Mouse (Mus musculus) adrenal gland, postnatal 14 days (tissue): ENCODE measurements around the gene Gpr25. TPM values are rescaled to one million over a fixed set of nuclear protein-coding genes. Genes with fewer than 3 reads are reported as not detected.

Source experiments
- DNase-seq: peaks from one replicate; pipeline ENCODE4 v3.0.0; 2021; ENCODE audit warnings: mixed read lengths
- long read RNA-seq, 2 experiments: library from polyadenylated mRNA; stranded (forward); transcript quantifications; one replicate each; pipeline ENCODE4 v2.0.0; 2021
- total RNA-seq: library from RNA; stranded (reverse); gene quantifications from 2 replicates; pipeline ENCODE4 v1.2.3, GENCODE M21; 2021

The Gpr25 gene
- 0.34 TPM in 1 of 2 replicates, not detected in the other for total RNA-seq
- long read RNA-seq, experiment 1 = 0 reads
- long read RNA-seq, experiment 2 = 0 reads

DNA sequence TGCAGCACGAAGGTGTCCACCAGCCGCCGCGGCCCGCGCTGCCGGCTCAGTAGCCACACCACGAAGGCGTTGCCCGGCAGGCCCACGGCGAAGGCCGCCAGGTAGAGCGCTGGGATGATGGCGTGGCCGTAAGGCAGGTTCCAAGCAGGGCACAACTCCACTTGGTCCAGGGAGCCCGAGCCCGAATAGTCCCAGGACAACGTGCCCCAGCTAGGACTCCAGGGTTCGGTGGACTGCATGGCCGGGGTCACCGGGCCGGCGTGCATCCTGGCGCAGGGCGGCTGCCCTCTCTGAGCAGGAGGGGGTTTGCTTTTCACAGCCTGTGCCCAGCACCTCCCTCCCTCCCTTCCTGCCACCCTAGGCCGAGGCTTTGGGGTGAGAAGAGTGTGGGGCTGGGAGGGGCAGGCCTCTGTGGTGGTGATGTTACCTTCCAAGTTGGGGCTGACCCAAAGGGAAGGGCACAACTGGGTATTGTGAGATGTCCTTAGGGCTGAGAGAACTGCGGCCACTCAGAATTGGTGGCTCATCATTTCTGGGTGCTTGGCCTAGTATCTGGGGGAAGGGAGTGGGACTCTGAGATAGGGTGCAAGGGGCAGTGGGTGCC lies at the start of gene Gpr25:
Gpr25 (minus strand) TSS at position 239 of the 604 bp plus-strand sequence.
- DNase-seq = no peak

DNA sequence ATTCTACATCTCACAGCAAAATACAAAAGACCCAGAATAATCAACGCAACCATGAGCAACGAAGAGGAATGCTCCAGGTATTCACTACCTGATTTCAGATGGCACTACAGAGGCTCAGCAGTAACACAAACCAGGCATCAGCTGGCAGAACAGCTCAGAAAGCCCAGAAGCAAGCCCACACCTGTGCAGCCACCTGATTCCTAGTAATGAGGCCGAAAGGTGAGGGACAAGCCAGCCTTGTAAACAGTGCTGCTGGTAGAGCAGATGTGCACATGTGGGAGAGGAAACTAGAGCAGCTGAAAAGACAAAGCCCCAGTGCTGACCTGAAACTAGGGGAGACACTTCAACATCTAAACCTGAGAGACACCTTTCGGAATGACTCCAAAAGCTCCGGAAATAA lies 48.5 kb upstream of the Gpr25 start:
- no peak for DNase-seq

DNA sequence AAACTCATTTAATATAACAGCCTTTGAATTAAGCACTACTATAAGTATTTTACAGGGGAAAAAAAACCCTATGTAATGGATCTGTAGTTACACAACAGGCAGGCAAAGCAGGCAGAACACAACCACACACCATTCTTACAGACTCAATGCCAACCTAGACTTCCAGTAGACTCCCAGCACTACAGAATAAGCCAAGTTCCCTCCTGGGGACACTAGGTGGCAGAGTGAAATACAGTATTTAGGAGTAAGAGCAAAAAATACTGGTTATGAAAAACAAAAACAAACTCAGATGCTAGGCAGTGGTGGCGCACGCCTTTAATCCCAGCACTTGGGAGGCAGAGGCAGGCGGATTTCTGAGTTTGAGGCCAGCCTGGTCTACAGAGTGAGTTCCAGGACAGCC lies 45.8 kb upstream of the Gpr25 start:
- peak; percentile 57 for DNase-seq

DNA sequence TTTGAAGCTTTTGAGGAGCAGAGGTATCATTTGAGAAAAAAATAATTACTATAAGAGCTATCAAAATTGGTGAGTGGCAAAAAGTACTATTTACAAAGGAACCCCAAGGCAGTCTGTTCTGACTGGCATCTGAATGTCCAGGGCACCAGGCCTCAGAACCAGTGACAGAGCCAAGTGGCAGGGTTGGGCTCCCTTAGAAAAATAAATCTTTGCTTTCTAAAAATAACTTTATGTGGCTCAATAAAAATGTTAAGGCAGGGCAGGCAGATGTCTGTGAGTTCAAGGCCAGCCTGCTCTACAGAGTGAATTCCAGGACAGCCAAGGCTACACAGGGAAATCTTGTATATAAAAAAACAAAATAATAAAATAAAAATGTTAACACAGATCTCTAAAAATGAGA lies 33.3 kb upstream of the Gpr25 start:
- DNase-seq = peak; percentile 18

DNA sequence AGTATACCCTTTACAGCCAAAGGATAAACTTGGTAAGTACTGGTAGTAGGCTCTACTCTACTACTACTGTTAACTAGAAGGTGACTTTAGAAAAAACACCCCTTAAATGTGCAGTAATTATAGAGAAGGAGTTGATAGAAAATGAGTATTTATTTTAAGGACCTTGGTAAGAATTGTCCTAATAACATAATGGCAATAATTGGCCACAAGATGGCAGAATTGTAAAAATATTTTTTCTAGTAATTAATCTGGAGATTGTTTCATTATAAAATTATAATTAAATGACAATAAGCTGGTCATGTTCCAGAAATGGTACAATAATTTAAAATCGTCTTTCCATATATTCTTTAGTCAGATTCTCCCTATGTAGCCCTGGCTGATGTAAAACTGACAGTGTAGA lies 29.1 kb upstream of the Gpr25 start:
- DNase-seq = no peak

DNA sequence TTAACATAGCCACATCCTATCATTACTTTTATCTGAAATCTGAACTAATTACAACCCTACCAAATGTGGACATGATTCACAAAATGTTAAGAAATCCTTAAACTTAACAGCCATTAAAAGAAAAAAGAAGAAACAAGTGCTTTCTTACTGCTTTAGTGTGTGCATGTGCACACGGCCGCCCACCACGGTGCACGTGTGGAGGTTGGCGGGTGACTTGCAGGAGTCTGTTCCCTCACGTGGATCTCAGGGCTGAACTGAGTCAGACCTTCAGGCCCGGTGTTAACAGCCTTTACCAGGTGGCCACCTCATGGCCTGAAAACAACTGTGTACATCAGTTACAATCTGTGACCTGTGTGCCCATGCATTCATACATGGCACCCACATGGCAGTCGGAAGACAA lies 16.7 kb upstream of the Gpr25 start:
- DNase-seq = no peak

DNA sequence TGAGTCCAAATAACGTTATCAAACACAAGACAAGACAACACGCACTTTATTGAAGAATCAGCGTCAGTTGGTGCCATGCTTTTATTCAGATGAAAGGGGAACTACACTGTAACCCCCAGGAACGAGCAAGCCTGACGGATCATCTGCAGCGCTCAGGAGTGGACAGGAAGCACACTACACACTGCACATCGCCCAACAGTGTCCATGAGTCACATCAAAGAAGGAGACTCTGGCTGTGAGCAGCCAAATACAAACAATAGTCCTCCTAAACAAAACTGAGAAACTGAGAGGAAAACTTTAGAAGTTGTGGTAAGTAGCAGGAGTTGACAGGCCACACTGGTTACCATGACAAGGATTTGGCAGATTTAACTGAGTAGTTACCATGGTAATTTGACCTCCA lies 7.6 kb upstream of the Gpr25 start:
- no peak for DNase-seq

DNA sequence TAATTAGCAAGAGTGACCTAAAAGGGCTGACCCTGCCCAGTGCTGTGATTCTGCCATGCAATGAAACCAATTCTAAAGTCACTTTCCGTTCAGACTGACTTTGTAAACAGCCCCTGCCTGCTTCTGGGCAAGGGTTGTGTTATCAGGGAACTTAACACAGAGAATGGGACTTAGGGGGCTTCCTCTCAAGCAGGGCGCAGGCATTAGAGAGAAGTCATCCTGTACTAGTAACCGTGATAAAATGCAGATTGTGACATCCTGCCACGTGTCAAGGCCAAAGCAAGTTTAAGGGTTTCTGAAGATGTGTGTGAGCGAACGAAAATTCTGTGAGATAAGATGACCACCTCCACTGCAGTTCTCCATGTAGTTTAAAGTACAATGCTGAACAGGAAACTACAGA lies 5.5 kb upstream of the Gpr25 start:
- DNase-seq = no peak

DNA sequence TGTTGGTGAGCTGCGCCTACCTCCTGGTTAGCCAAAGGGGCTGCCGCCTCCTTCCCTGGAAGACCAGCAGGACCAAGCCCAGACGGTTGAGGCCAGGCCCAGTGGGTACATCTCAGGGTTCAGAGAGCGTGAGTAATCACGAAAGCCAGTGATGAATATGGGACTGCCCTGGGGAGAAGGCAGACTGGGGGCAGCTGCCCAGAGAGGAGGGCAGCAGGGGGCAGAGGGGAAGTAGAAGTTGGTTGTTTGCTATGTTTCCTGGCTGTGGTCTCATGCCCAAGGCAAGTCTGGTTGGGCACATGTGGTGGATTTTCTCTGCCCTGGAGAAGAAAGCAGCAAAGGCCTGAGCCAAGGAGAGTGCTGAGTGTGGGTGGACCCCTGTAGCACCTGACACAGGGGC lies 2.7 kb upstream of the Gpr25 start:
- no peak for DNase-seq

DNA sequence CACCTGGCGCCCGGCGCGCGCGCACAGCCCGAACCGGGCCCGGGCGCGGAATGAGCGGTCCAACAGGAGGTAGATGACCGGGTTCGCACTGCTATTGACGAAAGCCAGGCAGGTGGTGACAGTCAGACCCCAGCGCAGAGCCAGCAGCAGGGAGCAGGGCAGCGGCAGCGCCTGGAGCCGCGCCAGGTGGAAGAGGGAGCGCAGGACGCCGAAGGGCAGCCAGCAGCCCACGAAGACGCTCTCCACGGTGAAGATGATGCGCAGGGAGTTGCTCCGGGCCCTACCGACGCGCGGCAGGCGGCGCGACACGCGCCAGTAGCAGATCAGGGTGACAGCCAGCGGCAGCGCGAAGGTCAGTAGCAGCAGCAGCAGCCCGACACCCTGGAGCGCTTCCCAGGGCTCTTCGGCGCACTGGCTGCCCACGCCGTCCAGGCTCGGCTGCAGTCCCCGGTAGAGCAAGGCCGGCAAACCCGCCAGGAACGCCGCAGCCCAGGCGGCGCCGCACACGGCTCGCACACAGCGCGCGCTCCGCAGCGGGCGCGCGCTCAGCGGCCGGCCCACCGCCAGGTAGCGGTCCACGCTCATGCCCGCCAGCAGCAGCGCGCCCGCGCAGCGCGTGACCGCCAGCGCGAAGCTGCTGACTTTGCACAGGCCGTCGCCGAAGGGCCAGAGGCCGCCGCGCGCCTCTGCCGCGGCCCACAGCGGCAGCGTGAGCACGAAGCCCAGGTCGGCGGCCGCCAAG lies 609 bp downstream of the Gpr25 start:
- peak; percentile 72 for DNase-seq

DNA sequence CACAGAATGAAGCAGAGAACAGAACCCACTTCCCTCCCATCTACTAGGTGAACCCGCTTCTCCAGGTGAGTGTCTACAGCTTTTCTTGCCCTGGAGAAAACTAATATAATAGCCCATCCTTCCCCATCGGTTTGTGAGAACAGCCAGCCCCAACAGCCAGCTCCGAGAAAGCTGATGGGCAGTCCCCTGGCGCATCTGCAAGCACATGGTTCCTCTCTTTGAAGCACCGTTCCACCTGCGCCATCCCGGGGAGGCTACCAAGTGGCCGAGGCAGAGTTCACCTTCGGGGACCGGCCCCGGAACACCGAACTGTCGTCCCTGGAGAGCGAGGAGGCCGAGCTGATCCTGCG lies 1.2 kb downstream of the Gpr25 start:
- DNase-seq = peak; percentile 10

DNA sequence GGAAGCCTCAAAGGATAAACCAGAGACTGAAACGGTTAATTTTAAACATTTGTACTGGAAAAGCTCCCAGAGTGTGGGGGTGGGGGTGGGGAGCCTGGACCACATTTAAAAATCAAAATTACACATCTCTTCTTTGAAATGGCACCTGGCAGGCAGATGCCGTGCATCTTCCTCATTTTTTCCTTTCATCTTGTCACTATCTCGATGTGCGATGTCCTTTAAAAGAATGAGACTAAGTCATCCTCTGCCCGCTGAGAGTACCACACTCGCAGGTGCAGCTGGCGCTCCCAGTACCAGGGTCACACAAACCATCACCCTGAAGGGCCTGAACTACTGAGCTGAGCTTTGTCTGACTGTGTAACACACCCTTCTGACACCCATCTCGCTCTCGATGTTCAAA lies 2.2 kb downstream of the Gpr25 start:
- DNase-seq = no peak

DNA sequence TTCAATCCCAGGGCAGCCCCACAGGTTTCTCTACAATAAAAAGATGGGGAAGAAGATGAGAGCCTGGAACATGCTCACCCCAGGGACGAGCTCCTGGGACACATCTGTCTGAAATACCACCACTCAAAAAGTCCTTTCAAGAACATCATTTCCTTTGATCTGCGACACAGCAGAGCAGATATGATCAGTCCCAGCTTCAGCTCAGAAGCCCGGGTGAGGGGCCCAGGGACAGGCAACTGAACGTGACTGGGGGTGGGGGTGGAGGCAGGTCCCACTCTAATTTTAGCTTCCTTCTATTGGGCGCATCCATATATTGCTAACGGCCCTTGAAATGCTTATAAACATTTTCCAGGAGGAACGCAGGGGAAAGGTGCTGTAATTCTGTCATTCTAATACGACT lies 5.0 kb downstream of the Gpr25 start:
- DNase-seq = no peak

DNA sequence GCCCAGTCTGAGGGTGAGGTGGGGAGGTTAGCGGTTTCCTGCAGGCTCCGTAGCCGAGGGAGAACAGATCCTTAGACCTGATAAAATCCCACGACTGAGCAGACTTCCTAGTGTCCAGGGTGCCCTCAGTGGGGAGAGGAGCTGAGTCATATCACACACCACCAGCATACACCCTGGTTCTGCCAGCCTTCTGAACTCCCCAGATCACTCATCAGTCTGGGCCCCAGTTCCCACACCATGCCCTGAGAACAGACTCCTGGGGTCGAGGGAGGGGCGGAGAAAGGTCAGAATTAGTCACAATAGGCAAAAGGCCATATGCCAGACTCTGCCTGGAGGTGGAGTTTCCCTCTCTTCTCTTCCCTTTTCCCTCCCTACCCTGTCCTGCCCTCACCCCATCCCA lies 5.5 kb downstream of the Gpr25 start:
- DNase-seq = no peak

DNA sequence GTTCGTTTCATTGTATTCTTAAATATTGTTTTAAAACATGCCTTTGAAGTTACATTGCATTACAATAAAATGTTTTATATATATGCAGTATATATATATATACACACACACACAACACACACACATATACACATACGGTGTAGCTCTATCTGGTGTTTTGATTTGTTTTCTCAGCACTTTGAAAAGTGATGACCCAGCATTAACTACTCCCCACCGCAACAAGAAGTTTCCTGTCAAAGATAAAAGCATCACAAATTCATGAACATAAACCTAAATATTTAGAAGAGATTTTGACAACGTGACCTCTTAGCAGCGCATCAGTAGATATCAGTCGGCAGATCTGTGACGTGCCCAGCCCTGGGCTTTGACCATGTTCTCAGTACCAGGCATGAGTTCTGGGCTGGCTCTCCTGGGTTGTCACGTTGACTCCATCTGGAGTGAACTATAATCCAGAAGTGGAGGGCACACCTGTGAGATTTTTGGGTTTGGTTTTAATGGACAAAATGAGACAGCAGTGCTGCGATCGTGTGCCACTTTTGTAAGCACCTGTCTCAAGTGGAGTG lies 6.1 kb downstream of the Gpr25 start:
- DNase-seq = no peak

DNA sequence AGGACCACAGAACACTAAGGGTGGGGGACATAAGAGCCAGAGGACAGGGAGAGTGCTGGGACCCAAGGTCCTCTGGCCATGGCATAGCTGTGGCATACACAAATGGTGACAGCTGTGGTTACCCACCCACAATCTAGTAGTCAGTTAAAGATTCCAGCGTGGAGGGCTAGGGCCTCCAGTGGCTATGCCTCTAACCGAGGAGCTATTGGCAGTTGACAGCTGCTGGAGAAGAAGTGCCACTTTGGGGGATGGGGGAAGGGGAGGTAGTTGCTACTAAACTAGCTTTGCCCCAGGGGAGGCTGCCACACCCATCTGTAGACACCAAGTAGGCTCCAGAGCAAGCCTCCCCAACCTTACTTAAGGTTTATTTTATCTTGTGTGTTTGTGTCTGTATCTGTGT lies 7.2 kb downstream of the Gpr25 start:
- no peak for DNase-seq

DNA sequence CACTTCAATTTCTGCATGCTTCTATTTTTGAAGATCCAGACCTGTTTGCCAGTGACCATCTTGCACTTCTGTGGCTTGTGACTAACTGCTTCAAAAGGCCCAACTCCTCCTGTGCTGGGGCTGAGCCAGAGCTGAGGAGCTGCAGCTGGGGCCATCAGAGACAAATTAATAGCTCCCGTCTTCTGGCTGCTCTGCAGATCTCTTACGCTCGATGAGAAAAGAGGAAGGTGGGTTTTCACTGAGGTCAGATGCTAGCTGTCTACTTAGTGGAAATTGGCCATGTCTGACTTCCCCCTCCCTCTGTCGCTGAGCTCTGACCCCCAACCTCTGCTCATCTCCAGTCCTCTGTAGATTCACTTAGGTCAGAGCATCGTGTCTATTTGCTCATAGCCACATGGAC lies 11.0 kb downstream of the Gpr25 start:
- DNase-seq = no peak

DNA sequence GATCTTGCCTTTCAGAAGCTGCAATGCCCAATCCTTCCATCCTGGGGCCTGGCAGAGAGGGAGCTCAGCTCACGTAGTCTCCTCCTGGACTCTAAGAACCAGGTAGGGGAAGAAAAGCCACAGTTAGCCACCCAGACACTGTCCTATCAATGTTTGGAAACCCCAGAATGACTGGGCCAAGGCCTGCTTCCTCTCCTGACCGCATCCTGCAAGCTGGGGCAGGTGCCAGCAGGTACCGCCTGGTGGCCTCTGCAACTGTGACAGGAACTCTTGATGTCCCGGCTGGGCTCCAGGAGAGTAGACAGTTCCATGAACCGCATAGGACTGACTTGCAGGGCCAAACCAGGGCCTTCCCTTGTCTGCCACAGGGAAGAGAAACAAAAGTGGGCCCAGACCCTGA lies 13.3 kb downstream of the Gpr25 start:
- DNase-seq = no peak

DNA sequence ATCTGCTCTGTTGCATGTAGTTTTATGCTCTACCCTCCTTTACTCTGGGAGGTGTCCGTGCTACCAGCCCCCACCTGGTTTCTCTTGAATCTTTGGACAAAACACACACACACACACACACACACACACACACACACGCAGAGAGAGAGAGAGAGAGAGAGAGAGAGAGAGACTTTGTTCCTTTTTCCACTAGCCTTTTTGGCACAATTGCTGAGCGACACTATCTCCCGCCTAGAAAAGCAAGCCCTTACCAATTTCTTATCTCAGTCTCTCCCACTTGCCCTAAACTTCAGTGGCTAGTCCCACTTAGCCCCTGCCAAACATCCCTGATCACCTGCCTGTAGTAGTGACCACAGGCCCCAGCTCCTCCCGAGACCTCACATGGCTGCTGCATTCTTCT lies 16.2 kb downstream of the Gpr25 start:
- no peak for DNase-seq

DNA sequence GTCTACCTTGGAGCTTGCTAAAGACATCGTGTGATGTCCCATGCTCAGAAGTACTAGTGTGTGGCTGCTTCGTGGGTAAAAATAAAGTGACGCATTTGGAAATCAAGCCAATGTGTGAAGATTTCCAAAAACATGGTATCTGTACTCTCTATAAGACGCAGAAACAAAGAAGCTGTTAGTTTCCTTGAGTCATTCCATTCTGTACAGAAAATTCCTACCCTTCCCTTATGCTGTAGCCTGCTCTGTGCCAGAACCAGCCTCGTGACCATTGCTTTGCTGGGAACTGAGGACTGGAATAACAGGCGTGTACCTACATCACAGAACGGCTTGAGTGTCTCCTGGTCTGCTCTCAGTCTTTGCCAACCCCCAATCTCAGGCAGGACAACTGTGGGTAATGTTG lies 18.9 kb downstream of the Gpr25 start:
- DNase-seq = no peak

DNA sequence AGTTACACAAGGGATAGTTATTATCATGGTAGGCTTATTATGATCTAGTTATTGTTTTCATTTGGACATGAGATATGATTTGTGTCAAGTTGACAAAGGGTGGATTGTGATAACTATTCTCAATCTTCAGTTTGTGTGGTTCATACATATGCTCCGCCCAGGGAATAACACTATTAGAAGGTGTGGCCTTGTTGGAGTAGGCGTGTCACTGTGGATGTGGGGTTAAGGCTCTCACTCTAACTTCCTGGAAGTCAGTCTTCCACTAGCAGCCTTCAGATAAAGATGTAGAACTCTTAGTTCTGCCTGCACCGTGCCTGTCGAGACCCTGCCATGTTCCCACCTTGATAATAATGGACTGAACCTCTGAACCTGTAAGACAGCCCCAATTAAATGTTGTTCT lies 22.2 kb downstream of the Gpr25 start:
- no peak for DNase-seq

DNA sequence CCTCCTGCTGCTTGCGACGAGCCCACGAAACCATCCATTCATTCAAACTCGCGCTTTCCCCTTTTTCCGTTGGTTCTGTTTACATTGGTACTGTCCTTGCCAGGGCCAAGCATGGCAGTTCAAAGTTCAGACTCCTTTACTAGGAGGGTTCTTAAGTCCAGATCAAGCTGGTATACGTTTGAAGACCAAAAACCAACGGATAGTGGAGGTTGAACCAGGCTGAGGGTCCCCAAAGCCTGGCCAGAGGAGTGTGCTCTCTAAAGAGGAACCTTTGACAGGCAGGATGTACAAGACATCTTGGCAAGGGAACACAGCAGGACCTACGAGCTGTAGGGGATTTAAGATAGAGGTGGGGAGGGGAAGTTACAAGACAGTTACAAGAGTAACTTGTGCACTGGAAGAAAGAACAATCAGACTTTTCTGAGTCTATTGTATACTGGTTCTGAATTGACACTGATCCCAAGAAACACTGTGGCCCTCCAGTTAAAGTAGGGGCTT lies 26.0 kb downstream of the Gpr25 start:
- no peak for DNase-seq

DNA sequence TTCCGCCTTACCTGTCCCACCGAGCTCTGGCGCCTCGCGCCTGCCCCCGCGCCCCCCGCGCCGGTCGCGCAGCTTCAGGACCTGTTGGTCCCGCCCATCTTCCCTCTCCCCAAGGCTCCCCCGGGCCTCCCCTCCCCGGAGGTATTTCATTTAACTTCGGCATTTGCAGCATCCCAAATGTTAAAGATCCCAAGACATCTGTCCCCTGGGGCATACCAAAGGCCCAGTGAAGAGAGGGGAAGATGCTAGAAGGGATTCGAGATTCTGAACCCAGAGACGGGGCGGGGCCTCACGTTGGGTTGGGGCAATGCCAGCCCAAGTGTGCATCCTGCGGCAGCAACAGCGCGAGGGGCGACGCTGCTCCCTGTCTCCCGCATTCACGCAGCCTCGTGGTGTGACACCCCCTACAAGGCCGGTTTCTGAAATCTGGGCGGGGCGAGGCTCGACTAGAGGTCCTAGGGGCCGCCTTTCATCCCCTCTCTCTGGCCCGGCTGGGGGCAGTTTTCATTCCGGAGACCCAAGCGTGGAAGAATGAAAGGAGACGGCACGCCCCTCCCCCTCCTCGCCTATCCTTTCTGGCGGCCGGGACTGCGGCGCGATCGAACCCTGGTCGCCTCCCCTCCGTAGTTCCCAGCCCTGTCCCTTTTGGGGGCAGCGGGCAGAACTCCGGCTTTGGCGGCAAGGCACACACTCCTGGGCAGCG lies 26.6 kb downstream of the Gpr25 start, which contains the start of gene Inava:
Inava (minus strand) TSS at position 373 of the 703 bp plus-strand sequence.
- DNase-seq = peak; percentile 49
